Mouse (Mus musculus) heart, postnatal 0 days (tissue): ENCODE results near the gene Kl.

ENCODE experiments used
- CTCF ChIP-seq: IDR thresholded peaks from 2 replicates; pipeline ENCODE4 v1.5.1; 2016; ENCODE audit warnings: antibody characterized with exemption, control low read depth, low read depth
- EP300 ChIP-seq: IDR thresholded peaks from 2 replicates; pipeline ENCODE4 v1.6.1; 2016; ENCODE audit warnings: antibody characterized with exemption, low read depth

DNA sequence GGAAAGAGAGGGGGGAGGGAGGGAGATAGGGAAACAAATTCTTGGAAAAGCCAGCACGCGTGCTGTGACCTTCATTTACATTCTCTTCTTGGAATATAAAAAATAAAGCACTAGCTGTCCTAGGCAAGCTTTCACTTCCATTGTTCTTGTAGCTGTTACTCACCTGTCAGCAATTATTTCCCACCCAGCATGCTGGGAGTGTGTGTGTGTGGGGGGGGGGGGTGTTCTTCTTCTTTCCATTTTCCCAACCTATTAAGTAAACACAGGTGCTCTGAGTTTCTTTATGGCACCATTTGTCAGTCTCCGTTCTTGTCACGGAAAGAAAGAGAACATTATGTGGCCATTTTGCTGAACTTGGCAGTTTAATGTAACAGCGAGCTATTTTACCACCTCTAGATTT is 66.6 kb downstream of the Kl start:
- TF ChIP-seq CTCF = no peak
- TF ChIP-seq EP300 = no peak
